Mouse (Mus musculus) gastrocnemius, postnatal 10 days (tissue): ENCODE measurements around the gene 4930518I15Rik. TPM values are rescaled to one million over a fixed set of nuclear protein-coding genes. Genes with fewer than 3 reads are reported as not detected.
"Not testable (repeated sequence)": the region's sequence is repeated elsewhere in the genome, so short reads cannot be mapped to it uniquely, and the experiment has no call there.

Source experiments
- DNase-seq: peaks from one replicate; pipeline ENCODE4 v3.0.0; 2021; ENCODE audit warnings: mixed read lengths
- long read RNA-seq, 2 experiments: library from polyadenylated mRNA; stranded (forward); transcript quantifications; one replicate each; pipeline ENCODE4 v2.0.0; 2021
- total RNA-seq, 2 experiments: library from RNA; stranded (reverse); gene quantifications; 2 replicates each; pipeline ENCODE4 v1.2.3; 2021

4930518I15Rik gene
- total RNA-seq, result 1 to 10 TPM in 1 of 2 experiments, under 1 TPM in 1; 0.54 to 1.6 TPM
- long read RNA-seq, experiment 1, result 0 reads
- long read RNA-seq, experiment 2, result 0 reads

- DNase-seq, result no peak
Measured at GRCm38 (mm10) chr2:156857835-156858234, at the start of gene 4930518I15Rik. 4930518I15Rik (minus strand) TSS chr2:156857946.

GRCm38 (mm10) chr2:156905931-156906330, 48.2 kb upstream of the 4930518I15Rik start:
- DNase-seq, result not testable (repeated sequence)

GRCm38 (mm10) chr2:156904976-156905717, 47.4 kb upstream of the 4930518I15Rik start:
- peak; percentile 67 for DNase-seq

- no peak for DNase-seq
Measured at GRCm38 (mm10) chr2:156903367-156903766, 45.6 kb upstream of the 4930518I15Rik start.

- not testable (repeated sequence) for DNase-seq
Measured at GRCm38 (mm10) chr2:156902411-156902810, 44.7 kb upstream of the 4930518I15Rik start.

- DNase-seq, result no peak
Measured at GRCm38 (mm10) chr2:156901883-156902282, 44.1 kb upstream of the 4930518I15Rik start.

- DNase-seq, result no peak
Measured at GRCm38 (mm10) chr2:156901344-156901743, 43.6 kb upstream of the 4930518I15Rik start.

- DNase-seq, result no peak
Measured at GRCm38 (mm10) chr2:156899184-156899583, 41.4 kb upstream of the 4930518I15Rik start.

- DNase-seq, result no peak
Measured at GRCm38 (mm10) chr2:156898374-156898773, 40.6 kb upstream of the 4930518I15Rik start.

- no peak for DNase-seq
Measured at GRCm38 (mm10) chr2:156897034-156897433, 39.3 kb upstream of the 4930518I15Rik start.

- no peak for DNase-seq
Measured at GRCm38 (mm10) chr2:156896384-156896914, 38.7 kb upstream of the 4930518I15Rik start.

GRCm38 (mm10) chr2:156894496-156895265, 36.9 kb upstream of the 4930518I15Rik start:
- no peak for DNase-seq

- no peak for DNase-seq
Measured at GRCm38 (mm10) chr2:156892821-156893220, 35.1 kb upstream of the 4930518I15Rik start.

- DNase-seq, result no peak
Measured at GRCm38 (mm10) chr2:156892240-156892639, 34.5 kb upstream of the 4930518I15Rik start.

GRCm38 (mm10) chr2:156888490-156888889, 30.7 kb upstream of the 4930518I15Rik start:
- DNase-seq, result no peak

- no peak for DNase-seq
Measured at GRCm38 (mm10) chr2:156887017-156887416, 29.3 kb upstream of the 4930518I15Rik start, which contains the start of gene Sla2. Sla2 (minus strand) TSS chr2:156887192.

- no peak for DNase-seq
Measured at GRCm38 (mm10) chr2:156886084-156886631, 28.4 kb upstream of the 4930518I15Rik start.

- DNase-seq, result not testable (repeated sequence)
Measured at GRCm38 (mm10) chr2:156885666-156886065, 27.9 kb upstream of the 4930518I15Rik start.

- no peak for DNase-seq
Measured at GRCm38 (mm10) chr2:156884396-156885211, 26.9 kb upstream of the 4930518I15Rik start.

GRCm38 (mm10) chr2:156882431-156883001, 24.8 kb upstream of the 4930518I15Rik start:
- no peak for DNase-seq

GRCm38 (mm10) chr2:156879541-156879940, 21.8 kb upstream of the 4930518I15Rik start:
- no peak for DNase-seq
